Mouse (Mus musculus) heart, postnatal 4 days (tissue): ENCODE results near the gene Smox. TPM values are rescaled to one million over a fixed set of nuclear protein-coding genes. Genes with fewer than 3 reads are reported as not detected.
A peak's percentile ranks its signal among the peaks of the same experiment; 100 is the strongest.

Experiments
- DNase-seq: peaks from one replicate; pipeline ENCODE4 v3.0.0; 2021
- total RNA-seq, 2 experiments: library from RNA; stranded (reverse); gene quantifications; 2 replicates each; pipeline ENCODE4 v1.2.3; 2021

Smox gene
- total RNA-seq, 2 experiments from 2014 or later, result 33.7 to 35.2 TPM

- DNase-seq, result no peak
Measured at GRCm38 (mm10) chr2:131514055-131514621, 22.8 kb downstream of the Smox start.

DNA sequence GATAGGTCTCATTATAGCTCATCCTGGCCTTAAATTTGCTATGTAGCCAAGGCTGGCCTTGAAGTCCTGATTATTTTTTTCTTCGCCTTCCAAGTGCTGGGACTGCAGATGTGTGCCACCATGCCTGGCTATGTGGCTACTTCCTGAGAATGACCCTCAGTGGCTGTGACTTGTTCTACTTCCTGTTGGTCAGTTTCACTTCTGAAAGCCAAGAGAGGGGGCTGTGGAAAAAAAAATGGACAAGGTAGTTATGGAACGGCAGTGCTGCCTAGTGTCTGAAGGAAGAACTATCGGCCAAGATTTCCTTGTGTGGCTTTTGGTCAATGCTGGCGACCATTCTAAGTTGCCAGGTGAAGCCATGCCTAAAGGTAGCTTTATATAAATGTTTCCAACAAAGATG lies 26.3 kb downstream of the Smox start:
- DNase-seq, result no peak

DNA sequence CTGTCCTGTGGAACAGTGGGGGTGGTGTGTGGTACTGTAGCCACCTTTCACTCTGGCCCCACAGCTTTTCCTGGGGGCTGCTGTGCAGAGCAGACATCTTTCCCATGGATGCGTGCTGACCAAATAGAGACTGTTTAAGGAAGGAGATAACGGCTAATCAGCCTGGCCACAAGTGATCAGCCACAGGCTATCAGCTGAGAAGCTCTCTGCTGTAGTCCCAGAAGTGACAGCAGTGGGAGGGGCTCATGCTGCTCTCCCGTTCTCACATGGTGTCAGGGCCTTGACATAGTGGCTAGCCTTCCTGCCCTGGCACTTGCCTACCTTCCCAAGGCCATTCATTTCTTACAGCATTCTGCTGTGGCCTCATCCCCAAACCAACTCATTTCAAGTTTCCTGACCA lies 27.5 kb downstream of the Smox start:
- DNase-seq, result no peak

DNA sequence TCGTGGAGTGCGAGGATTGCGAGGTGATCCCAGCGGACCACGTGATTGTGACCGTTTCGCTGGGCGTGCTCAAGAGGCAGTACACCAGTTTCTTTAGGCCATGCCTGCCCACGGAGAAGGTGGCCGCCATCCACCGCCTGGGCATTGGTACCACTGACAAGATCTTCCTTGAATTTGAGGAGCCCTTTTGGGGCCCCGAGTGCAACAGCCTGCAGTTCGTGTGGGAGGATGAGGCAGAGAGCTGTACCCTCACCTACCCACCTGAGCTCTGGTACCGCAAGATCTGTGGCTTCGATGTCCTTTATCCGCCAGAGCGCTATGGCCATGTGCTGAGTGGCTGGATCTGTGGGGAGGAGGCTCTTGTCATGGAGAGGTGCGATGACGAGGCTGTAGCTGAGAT lies 29.4 kb downstream of the Smox start:
- no peak for DNase-seq

- DNase-seq, result peak; percentile 51
Measured at GRCm38 (mm10) chr2:131527061-131527460, 35.8 kb downstream of the Smox start.

DNA sequence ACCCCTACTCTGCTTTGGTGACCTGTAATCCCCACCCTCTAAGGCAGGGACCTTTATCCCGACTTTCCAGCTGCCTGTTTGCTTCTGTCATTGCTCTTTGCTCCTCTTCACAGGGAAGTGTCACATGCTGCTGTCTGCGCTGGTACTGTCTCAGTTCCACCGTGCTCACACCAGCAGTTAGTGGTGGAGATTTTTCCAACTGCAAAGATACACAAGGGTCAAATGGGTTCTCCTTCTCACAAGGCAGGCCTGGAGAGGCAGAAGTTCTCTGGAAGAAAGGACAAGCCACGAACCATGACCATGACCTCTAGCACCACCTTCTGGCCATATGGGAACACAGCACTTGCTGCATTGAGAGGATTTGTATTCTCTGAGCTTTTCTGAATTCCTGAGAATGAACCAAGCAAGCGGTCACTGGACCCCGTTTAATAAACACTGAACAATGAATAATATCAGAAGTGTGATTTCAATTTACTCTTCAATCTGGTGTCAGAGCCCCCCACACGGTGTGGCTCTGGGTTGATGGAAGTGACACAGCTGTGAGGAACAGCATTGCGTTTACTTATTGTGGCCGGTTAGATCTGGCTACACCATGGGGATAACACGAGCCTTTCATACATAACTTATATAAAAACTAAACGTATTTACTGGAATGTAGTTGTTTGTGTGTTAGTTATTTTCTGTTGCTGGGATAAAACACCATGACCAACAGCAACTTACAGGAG lies 38.8 kb downstream of the Smox start:
- DNase-seq, result peak; percentile 76

GRCm38 (mm10) chr2:131530623-131531008 lies 39.3 kb downstream of the Smox start:
- peak; percentile 73 for DNase-seq

DNA sequence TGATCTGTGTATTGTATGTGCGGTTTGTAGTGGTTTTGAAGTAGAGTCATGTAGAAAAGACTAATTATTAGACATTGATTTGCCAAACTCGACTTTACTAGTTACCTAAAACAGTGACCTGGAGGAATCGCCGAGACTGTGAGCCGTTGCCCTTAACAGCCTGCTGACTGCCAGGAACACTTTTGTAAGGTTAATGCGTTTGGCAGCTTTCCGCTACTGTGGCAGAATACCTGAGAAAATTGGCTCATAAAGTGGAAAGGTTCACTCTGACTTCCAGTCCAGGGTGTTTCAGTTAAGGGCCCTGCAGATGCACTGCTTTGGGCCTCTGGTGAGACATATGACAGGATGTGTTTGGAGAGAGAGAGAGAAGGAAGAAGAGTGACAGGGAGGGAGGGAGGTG lies 40.0 kb downstream of the Smox start:
- DNase-seq, result no peak

GRCm38 (mm10) chr2:131535168-131535567 lies 43.9 kb downstream of the Smox start:
- DNase-seq, result no peak

- peak; percentile 80 for DNase-seq
Measured at GRCm38 (mm10) chr2:131538341-131538740, 47.0 kb downstream of the Smox start.

GRCm38 (mm10) chr2:131539780-131540179 lies 48.5 kb downstream of the Smox start:
- DNase-seq, result no peak

GRCm38 (mm10) chr2:131541686-131542085 lies 50.4 kb downstream of the Smox start:
- no peak for DNase-seq

DNA sequence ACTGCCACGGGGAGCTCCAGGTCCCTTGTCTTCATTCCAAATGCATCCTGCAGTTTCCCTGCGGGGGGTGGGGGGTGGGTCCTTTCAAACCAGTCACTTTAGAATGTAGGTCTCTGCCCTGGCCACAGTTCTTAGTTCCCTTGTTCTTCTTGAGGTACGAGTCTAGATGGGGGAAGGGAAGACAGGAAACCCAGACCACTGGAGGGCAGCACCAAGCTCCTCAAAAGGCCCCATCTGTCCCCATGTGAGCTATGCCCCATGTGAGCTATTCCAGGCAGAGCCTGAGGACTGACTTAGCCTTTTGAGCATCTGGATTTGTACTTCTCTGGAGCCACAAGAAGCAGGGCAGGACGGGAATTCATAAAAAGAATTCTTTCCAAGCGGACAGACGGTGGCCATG lies 51.2 kb downstream of the Smox start:
- peak; percentile 27 for DNase-seq

DNA sequence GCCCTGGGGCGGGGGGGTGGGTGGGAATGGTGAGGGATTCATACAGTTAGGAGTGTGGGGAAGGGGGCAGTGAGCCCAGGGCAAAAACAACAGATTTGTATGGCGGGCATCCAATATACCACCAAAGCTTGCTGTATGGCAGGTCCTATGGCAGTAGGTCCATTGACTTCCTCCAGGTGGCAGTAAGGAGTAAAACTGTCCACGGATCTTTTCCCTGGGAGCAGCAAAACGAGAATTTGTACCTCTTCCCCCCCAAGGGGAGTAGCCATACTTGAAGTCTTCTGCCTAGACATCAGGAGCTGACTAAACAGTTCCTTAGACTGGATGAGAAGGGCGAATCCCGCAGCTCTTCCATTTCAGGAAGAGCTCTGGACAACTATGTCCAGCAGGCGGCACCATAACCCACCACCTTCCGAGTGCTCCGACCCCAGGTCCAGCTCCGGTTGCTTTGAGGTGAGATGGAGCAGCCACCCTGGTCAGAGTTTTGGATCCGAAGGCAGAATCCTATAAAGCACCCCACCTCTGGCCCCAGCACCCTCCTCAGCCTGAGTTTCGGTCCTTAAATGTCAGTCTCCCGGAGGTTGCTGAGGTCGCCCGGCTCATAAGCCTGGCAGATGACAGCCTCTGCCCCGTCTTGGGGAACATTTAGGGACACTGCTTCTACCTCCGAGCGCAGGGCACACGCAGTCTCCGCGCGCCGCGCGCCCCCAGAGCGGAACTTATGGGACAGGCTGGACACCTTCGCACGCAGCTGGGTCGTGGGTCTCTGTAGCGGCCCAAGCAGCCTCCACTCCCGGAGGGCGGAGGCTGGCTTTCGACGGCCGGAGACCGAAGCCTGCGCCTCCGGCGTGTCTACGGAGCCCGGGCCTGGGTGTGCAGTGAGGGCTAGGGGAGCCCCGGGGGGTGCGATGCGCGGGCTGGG lies 54.4 kb downstream of the Smox start:
- DNase-seq, result peak; percentile 75

GRCm38 (mm10) chr2:131546308-131546700 lies 55.0 kb downstream of the Smox start:
- DNase-seq, result no peak

DNA sequence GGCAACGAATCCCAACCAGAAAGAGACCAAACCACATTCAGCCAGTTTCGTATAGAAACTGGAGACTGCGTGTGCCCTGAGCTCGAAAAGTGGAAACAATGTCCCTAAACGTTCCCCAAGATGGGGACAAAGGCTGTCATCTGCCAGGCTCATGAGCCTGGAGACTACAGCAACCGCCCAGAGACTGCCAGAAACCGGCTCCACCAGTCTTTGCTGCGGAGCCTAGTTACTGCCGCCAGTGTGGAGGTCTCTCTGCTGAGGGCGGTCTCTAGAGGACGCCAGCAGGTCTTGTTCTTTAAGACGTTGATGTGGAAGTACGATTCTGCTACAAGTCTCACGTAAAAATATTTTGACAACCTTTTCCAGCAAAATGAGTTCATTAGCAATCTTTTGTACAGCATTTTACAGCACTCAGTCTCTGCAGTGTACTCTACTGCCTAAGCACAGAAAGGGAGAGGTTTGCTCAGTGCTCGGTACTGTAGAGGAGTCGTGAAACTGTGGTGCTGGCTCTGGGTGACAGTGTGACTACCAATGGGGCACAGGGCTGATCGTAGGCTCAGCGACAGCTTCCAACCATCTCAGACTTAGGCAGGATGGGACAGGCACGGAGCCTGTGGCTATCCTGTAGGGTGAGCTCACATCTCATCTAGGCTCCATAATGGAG lies 55.6 kb downstream of the Smox start:
- DNase-seq, result no peak

DNA sequence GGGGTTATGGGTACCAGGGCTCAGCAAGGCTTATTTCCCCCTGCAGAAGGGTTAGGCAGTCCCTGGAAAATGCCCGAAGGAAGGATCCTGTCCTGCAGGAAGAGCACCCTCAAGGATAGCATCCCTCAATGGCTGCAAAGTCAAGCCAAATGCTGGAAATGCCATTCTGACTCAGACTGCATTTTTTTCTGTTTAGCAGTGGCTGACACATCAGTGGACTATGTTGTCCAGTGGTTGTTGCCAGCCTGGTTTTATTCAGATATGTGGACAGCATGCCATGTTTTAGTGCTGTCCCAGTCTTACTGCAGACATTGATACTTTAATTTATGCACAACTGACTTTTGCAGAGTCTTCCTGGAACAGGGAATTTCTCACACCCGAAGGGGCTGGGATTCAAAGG lies 57.0 kb downstream of the Smox start:
- DNase-seq, result no peak

DNA sequence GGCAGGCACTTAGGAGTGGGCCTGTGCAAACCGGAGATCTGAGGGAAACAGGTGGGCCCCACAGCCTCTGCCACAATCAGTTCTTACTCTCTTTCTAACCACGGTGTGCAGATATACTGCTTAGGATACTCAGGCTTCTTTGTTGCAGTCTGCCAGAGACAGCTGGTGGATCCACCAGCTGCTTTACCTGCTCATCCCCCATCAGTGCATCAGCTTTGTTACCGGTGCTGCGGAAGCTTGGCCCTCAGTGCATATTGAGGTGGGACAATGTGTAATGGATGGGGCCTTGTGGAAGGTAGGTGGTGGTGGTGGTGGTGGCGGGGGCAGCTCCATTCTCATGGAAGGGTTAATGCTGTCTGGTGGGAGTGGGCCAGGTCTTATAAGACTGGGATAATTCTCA lies 57.8 kb downstream of the Smox start:
- DNase-seq, result no peak

GRCm38 (mm10) chr2:131550474-131550873 lies 59.2 kb downstream of the Smox start:
- no peak for DNase-seq

DNA sequence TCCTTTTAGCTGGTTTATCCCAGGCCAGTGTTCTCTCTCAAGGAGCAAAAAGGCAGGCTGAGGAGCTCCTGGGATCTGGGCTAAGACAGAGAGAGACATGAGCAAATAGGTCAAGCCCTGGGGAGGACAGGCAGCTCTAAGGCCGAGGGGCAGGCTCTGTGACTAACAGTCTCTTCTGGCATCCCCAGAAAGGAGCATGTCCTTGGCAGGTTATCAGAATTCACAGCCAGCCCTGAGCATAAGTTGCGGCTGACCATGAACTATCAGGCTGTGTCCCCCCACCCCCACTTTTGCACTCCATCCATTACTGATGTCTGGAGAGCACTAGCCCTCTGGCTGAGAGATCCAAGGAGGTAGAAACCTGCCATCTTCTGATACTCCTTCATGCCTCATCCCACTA lies 59.6 kb downstream of the Smox start:
- no peak for DNase-seq

DNA sequence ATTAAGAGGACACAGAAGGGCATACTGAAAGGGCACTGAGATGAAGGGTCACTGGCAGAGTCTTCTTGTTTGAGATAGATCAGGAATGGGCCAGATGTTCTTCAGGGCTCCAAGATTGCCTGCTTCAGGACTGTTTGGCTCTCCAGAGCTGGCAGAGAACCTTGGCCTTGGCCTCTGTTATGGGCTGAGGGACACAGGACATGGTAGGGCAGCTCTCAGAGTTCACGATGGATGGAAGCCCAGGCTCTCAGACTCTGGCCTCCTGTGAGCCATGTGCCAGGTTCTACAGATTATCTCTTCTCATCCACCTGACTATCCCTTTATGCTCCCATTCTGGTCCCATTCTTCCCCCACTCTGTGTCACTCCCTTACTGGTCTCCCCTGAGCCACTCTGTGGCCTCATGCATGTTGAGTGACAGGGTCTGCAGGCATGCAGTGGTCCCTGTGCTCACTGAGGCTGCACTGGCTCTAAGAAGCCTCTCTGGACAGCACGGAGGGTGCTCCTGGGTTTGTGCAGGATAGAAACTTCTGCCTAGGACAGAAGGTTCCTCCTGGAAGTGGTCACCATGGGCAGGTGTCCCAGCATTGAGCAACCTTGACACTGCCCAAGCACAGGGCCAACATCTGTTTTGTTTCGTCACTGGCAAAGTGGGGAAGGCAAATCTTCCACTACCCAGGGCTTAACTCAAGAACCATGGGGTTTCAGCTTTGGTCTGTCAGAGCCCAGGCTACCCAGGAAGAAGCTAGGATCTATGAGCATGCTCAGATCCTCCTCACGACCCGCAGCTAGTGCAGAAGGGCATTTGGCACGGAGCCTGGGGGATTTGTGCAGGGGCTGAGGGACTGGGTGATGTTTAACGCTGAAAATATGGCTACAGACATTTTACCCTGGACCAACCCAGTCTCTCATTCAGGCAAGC lies 60.7 kb downstream of the Smox start:
- no peak for DNase-seq
